Mouse (Mus musculus) fibroblast of lung, adult 2 months (primary cell): Measurements from ENCODE around the gene Fam198b.

Source experiments
- DNase-seq: peaks from one replicate; pipeline ENCODE4 v3.0.0-alpha.2; 2011; ENCODE audit warnings: low read depth

The Fam198b gene

GRCm38 (mm10) chr3:79983961-79984419, 99.7 kb downstream of the Fam198b start:
- DNase-seq, result no peak

GRCm38 (mm10) chr3:79984542-79984941, 100.2 kb downstream of the Fam198b start:
- DNase-seq, result no peak

GRCm38 (mm10) chr3:79989250-79989649, 104.9 kb downstream of the Fam198b start:
- DNase-seq, result peak; percentile 79

- peak; percentile 53 for DNase-seq
Measured at GRCm38 (mm10) chr3:79989911-79990310, 105.6 kb downstream of the Fam198b start.

GRCm38 (mm10) chr3:79990480-79990879, 106.1 kb downstream of the Fam198b start:
- no peak for DNase-seq

- DNase-seq, result no peak
Measured at GRCm38 (mm10) chr3:79994029-79994539, 109.8 kb downstream of the Fam198b start.

GRCm38 (mm10) chr3:79995726-79996125, 111.4 kb downstream of the Fam198b start:
- peak; percentile 53 for DNase-seq
